Mouse (Mus musculus) gastrocnemius, adult 8-10 months (tissue): ENCODE results near the gene Slc6a4. TPM values are rescaled to one million over a fixed set of nuclear protein-coding genes. Genes with fewer than 3 reads are reported as not detected.
"Not testable (repeated sequence)": the region's sequence is repeated elsewhere in the genome, so short reads cannot be mapped to it uniquely, and the experiment has no call there.

Experiments used
- DNase-seq, 2 experiments: peaks; one replicate each; pipeline ENCODE4 v3.0.0; 2022; ENCODE audit warnings: low spot score in 2 of 2
- microRNA-seq: library from miRNA; unstranded; fragments of <30 nt; microRNA quantifications from one replicate; pipeline ENCODE4 v1.2.0, GENCODE M21; 2022
- total RNA-seq, 4 experiments: library from RNA; stranded (reverse); gene quantifications; 2 replicates each; pipeline ENCODE4 v1.2.4; 2022

Slc6a4 gene
- total RNA-seq, 4 experiments from 2014 or later: 0.15 to 0.44 (median 0.20) TPM

DNA sequence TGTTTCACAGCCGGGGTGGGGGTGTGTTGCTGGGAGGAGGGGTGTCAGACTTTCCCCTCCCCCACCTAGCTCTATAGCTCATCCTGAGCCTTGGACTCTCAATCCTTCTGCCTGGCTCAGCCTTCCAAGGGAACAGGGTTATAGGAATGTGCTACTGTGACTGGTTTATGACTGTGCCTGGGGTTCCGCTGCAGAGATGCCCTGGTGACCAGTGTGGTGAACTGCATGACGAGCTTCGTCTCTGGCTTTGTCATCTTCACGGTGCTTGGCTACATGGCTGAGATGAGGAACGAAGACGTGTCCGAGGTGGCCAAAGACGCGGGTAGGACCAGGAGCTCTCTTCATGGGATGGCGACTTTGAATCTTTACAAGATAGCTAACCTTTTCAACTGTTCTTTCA lies 19.6 kb downstream of the Slc6a4 start:
- no peak for DNase-seq

- DNase-seq: no peak
Measured at GRCm38 (mm10) chr11:77019539-77019938, 21.1 kb downstream of the Slc6a4 start.

- DNase-seq: no peak
Measured at GRCm38 (mm10) chr11:77021749-77022396, 23.5 kb downstream of the Slc6a4 start.

DNA sequence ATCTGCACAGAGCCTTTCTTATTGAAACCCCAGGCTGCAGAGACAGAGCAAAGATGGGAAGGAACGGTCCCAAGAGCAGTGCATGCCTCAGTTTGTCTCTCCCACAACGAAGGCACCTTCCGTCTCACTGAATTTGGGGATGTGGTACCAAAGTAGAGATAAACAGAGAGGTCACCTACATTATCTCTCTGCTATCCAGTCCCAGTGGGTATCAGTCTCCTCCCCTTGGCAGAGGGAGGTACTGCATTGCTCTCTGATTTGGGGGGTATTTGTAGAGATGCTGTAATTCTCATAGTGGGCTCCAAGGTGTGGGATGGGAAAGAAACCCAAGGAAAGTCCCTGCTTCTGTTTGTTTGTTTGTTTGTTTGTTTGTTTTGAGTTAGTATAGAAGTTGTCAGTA lies 28.2 kb downstream of the Slc6a4 start:
- no peak for DNase-seq

DNA sequence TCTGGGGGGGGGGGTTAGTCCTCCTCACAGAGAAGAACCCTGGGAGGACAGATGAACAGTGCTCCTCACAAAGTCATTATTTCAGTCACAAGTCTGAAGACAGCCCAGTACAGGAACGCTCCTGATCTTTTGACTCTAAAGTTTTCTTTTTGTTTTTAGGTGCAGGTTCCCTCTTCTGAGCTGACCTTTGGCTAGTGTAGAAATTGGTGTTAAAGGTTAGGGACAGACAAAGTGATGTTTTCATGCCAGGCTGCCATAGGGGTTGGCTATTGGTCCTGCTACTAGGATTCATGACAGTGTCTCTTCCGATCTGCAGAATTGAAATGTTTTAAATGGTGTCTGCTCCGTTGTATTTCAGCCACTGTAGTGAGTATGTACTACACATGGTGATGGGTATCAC lies 29.8 kb downstream of the Slc6a4 start:
- DNase-seq: no peak

- no peak for DNase-seq
Measured at GRCm38 (mm10) chr11:77031151-77031934, 32.9 kb downstream of the Slc6a4 start.

- DNase-seq: no peak
Measured at GRCm38 (mm10) chr11:77041891-77042290, 43.5 kb downstream of the Slc6a4 start.

DNA sequence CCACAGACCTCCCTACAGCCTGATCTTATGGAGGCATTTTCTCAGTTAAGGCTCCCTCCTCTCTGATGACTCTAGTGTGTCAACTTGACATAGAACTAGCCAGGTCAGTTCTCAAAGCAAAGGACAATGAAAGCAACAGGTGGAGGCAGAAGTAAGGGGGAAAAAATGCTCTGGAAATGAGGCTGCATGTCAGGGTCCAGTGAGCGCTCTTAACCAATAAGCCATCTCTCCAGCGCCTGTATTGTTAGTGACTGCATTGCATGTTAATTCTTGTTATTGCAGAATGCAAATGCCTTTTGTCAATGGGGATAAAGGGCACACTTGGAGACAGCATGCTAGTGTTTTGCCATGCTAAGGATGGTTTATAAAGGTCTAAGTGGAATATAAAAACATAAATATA lies 44.4 kb downstream of the Slc6a4 start:
- DNase-seq: no peak

GRCm38 (mm10) chr11:77061951-77062350 lies 63.5 kb downstream of the Slc6a4 start:
- no peak for DNase-seq

DNA sequence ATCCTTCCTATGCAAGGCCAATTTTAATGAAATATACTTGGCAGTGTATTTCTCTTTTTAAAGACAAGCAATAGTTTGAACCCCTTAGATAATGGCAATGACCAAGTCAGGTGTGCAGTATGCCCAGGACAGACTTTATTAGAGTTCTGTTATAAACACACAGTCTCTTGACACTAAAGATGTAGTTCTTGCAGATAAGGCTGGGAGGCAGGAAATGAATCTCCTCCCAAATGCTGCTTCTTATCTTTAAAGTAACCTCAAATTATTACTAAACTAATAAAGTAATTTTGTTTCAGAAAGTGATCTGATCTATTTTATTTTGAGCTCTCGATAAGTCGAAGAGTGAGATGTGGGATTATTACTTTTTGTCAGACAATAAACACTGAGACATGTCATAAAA lies 65.0 kb downstream of the Slc6a4 start:
- DNase-seq: no peak

DNA sequence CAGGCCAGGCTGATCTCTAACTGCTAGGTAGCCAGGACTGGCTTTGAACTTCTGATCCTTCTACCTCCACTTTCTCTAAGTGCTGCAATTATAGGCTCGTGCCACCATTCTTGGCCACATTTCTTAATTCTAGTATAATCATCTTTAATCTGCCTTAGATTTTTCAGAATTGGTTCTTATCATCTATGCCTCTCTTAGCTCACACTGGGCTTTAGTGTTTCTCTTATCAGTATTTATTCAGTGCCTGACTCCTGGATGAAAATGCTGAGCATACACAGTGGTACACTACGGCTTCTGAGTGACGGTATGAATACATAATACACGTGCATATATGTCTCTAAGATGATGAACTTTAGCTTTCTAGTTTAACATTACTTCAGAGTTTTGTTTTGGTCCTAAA lies 70.4 kb downstream of the Slc6a4 start:
- no peak for DNase-seq

- DNase-seq: no peak
Measured at GRCm38 (mm10) chr11:77070721-77071120, 72.3 kb downstream of the Slc6a4 start.

GRCm38 (mm10) chr11:77077331-77077730 lies 78.9 kb downstream of the Slc6a4 start:
- DNase-seq: not testable (repeated sequence)

DNA sequence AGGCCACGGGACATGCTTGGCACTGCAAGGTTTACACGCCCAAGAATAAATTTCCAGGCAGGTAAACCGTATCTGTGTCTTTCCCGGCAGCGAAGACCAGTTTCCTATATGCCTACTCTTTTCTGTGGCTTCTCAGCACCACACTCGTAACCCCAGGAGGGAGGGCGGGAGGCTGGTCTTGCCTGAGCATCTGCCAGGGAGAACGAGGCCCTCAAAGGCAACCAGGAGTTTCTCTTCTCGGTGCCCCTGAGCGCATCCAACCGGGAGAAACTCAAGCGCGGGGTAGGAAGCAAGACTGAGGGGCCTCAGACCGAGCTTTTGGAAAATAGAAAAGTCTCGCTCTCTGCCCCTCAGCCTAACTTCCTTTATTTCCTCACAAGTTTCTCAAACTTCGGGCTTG lies 79.4 kb downstream of the Slc6a4 start:
- DNase-seq: no peak

DNA sequence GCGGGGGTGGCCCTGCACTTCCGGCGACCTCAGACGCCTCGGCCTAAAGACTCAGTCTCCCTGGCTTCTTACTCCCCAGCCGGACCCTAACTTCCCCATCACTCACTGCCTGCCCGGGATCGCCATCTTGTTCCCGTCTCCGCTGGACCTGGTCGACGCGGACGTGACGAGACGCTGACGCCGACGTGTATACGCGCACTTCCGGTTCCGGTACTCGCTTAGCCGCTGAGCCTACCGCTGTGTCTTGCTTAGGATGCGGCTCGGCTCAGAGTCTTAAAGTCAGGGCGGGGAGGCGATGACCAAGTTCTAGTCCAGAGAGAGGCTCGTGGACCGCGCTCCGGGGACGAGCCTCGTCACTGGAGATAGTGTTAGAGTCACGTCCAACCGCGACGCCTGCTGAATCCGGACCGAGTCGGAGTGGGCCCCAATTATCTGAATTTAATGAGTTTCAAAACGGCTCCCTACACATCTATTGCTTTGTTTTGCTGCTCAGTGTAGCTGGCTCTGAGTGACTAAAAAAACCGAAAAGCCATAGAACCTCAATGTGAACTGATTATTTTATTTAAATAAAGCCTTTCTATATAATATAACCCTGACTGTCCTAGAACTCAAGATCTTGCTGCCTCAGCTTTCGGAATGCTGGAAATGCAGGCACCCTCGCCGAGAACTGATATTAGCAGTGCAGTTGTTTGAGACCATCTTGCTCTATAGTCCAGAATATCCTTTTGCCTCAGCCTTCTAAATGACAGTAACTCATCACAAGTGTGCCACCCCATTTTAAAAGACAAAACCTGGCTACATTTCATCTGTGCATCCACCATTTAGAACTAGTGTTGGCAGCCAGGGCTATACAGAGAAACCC lies 80.1 kb downstream of the Slc6a4 start, which contains the start of gene Nsrp1:
Gene Nsrp1, minus strand, starts transcription at position 163 of the 862 bp plus-strand sequence.
- peak; percentile 67 to 81 for DNase-seq

DNA sequence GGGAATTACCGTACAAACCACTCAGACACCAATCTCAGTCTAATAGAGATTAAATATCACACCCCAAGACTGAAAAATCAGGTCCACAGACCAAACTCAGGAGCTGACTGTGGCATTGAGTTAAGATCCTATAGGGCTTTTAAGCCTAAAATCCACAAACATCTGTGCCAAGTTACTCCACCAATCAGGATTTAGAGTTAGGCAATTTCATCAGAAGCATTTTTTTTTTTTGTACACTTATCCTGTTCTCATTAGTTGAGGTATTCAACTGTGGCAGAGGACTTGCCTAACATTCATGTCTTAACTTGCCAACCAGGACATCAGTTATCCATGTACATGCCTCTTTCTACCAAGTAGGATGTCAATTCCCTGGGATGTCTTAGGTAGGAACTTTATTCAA lies 81.0 kb downstream of the Slc6a4 start:
- no peak for DNase-seq

Small RNA genes lying within 50 kb of the gene (microRNA-seq; reads per million reads assigned to microRNA genes)
- gene Mir423: 1,642 reads per million, percentile 84 among the genes with 10 or more reads in this experiment

Other genes with a start within 250 kb of the Slc6a4 start
- gene Gosr1, start 235.0 kb upstream of the Slc6a4 start, total RNA-seq: 10 to 100 TPM; 15.9 to 26.4 (median 18.8) TPM
- 10 to 100 TPM; 26.9 to 31.3 (median 28.8) TPM for gene Cpd, start 151.6 kb upstream of the Slc6a4 start, total RNA-seq
- not detected for gene Tmigd1, start 96.4 kb upstream of the Slc6a4 start, total RNA-seq
- 10 to 100 TPM; 22.9 to 25.4 (median 24.0) TPM for gene Blmh, start 73.8 kb upstream of the Slc6a4 start, total RNA-seq
- gene Nsrp1, start 79.8 kb downstream of the Slc6a4 start, total RNA-seq: 10 to 100 TPM; 11.8 to 15.0 (median 12.1) TPM
- under 1 TPM; 0.15 to 0.27 (median 0.20) TPM for gene Efcab5, start 190.4 kb downstream of the Slc6a4 start, total RNA-seq
- gene Ssh2, start 217.7 kb downstream of the Slc6a4 start, total RNA-seq: 10 to 100 TPM; 37.3 to 44.4 (median 42.8) TPM